Mouse (Mus musculus) MEL (cell line): ENCODE results near the gene Pde8a.

Experiments used
- CHD1 ChIP-seq: IDR thresholded peaks from 2 replicates; pipeline ENCODE4 v1.6.1; 2012; ENCODE audit warnings: low read depth, mild to moderate bottlenecking, inconsistent platforms, low read length, improper control_type of control experiment
- CTCF ChIP-seq, 3 experiments: IDR thresholded peaks in 2 of 3; conservative IDR thresholded peaks in 1 of 3; 2 replicates each; pipeline ENCODE4 v1.5.1; 2011 to 2012; ENCODE audit warnings: low read length in 3 of 3, low read depth in 2 of 3, mild to moderate bottlenecking in 2 of 3, improper control_type of control experiment in 1 of 3, inconsistent platforms in 1 of 3, mixed read lengths in 1 of 3, moderate library complexity in 1 of 3; ENCODE audit not compliant: control insufficient read depth in 1 of 3, insufficient read depth in 1 of 3, poor library complexity in 1 of 3, severe bottlenecking in 1 of 3
- MAX ChIP-seq: IDR thresholded peaks from 2 replicates; pipeline ENCODE4 v1.6.1; 2011; ENCODE audit warnings: low read length, improper control_type of control experiment
- POLR2A ChIP-seq, 2 experiments: IDR thresholded peaks; 2 replicates each; pipeline ENCODE4 v1.6.1; 2011 to 2012; ENCODE audit warnings: low read length in 2 of 2, mild to moderate bottlenecking in 2 of 2, control low read depth in 1 of 2, improper control_type of control experiment in 1 of 2, low read depth in 1 of 2, moderate library complexity in 1 of 2; ENCODE audit not compliant: control insufficient read depth in 1 of 2, insufficient read depth in 1 of 2, poor library complexity in 1 of 2
- ZMIZ1 ChIP-seq: IDR thresholded peaks from 2 replicates; pipeline ENCODE4 v1.6.1; 2012; ENCODE audit warnings: low read depth, mild to moderate bottlenecking, inconsistent platforms, low read length, improper control_type of control experiment, moderate library complexity

DNA sequence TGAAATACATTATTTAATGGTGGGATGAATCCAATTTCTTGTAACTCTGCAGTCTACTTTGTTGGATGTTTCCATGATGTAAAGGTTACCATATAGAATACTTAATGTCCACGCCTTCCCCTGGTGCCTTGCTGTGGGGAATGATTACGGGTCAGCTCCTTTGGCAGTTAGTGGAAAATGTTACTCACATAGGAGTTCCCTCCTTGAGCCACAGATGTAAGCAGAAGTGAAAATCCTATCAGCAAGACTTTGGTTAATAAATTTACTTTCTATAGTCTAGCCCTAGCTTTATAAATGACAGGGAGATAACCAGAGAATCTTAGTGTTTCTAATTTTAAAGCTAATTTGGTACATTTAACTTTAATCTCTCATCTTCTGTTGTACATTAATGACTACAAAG lies 81.8 kb downstream of the Pde8a start:
- no peak for TF ChIP-seq ZMIZ1
- TF ChIP-seq CTCF (IDR thresholded peaks at IDR 0.05 in 2 of 3, conservative IDR thresholded peaks at IDR 0.05 in 1 of 3; ENCODE audit: control insufficient read depth in 1 of 3, insufficient read depth in 1 of 3, low read depth in 2 of 3, low read length in 3 of 3, poor library complexity in 1 of 3, severe bottlenecking in 1 of 3), result no peak
- no peak for TF ChIP-seq POLR2A (IDR thresholded peaks at IDR 0.05; ENCODE audit: control insufficient read depth in 1 of 2, insufficient read depth in 1 of 2, low read depth in 1 of 2, low read length in 2 of 2, poor library complexity in 1 of 2)
- no peak for TF ChIP-seq CHD1
- no peak for TF ChIP-seq MAX
